Mouse (Mus musculus): Measurements from ENCODE around the gene Olfr633. TPM values are rescaled to one million over a fixed set of nuclear protein-coding genes. Genes with fewer than 3 reads are reported as not detected.
"Not testable (repeated sequence)": the region's sequence is repeated elsewhere in the genome, so short reads cannot be mapped to it uniquely, and the experiment has no call there.

Olfr633 gene
- not detected in 2 replicates for polyA plus RNA-seq (2015; fragmentation: Nextera tagmentation; extraction: Ambion mirVana)

GRCm38 (mm10) chr7:103944137-103944536 is at the start of gene Olfr633:
Olfr633 (plus strand) TSS chr7:103944437.
- no peak within 1 kb of the TSS for H3K4me2 ChIP-seq (ENCODE audit: low read length)
- no peak within 1 kb of the TSS for H3K9ac ChIP-seq (replicated peaks; ENCODE audit: low read depth, low read length)
- H3K36me3 ChIP-seq (ENCODE audit: control insufficient read depth, insufficient read depth): no peaks in the 10 kb centered on the region
- no peak within 1 kb of the TSS for H3K27ac ChIP-seq (ENCODE audit: low read length)
- H3K9me3 ChIP-seq (ENCODE audit: control insufficient read depth, low read length): no peaks in the 10 kb centered on the region
- no peak within 1 kb of the TSS for H3K4me3 ChIP-seq (replicated peaks; ENCODE audit: low read length)
- no peaks in the 10 kb centered on the region for H3K27me3 ChIP-seq (replicated peaks; ENCODE audit: control insufficient read depth, insufficient read depth, low read length)
- ATAC-seq: no peak
- no peaks in the 10 kb centered on the region for H3K4me1 ChIP-seq (replicated peaks; ENCODE audit: control insufficient read depth, insufficient read depth, low read length)

GRCm38 (mm10) chr7:103903187-103903586 is 41.0 kb upstream of the Olfr633 start, which contains the start of gene Olfr65:
Olfr65 (plus strand) TSS chr7:103903487.
- no peak for ATAC-seq

GRCm38 (mm10) chr7:103910047-103910446 is 34.2 kb upstream of the Olfr633 start:
- no peaks in the 10 kb centered on the region for H3K9me3 ChIP-seq (ENCODE audit: control insufficient read depth, low read length)
- H3K27me3 ChIP-seq (replicated peaks; ENCODE audit: control insufficient read depth, insufficient read depth, low read length): no peaks in the 10 kb centered on the region
- H3K27ac ChIP-seq (ENCODE audit: low read length): no peak overlapping the region
- no peaks in the 10 kb centered on the region for H3K4me1 ChIP-seq (replicated peaks; ENCODE audit: control insufficient read depth, insufficient read depth, low read length)
- WGBS: 65% methylated on average over 3 of the region's 3 CpGs
- no peak for ATAC-seq
- no peak overlapping the region for H3K4me2 ChIP-seq (ENCODE audit: low read length)
- H3K4me3 ChIP-seq (replicated peaks; ENCODE audit: low read length): no peak overlapping the region
- no peak overlapping the region for H3K9ac ChIP-seq (replicated peaks; ENCODE audit: low read depth, low read length)
- H3K36me3 ChIP-seq (ENCODE audit: control insufficient read depth, insufficient read depth): no peaks in the 10 kb centered on the region

More at GRCm38 (mm10) chr7:103903187-103903586, 41.0 kb upstream of the Olfr633 start, which contains the start of gene Olfr65:
- WGBS: 92% methylated on average over 2 of the region's 2 CpGs
- Histone ChIP-seq H3K9me3 (ENCODE audit: control insufficient read depth, low read length) (no peaks in the 10 kb centered on the region), H3K4me3 (replicated peaks; ENCODE audit: low read length) (no peak within 1 kb of the TSS), H3K4me2 (ENCODE audit: low read length) (no peak within 1 kb of the TSS), H3K9ac (replicated peaks; ENCODE audit: low read depth, low read length) (no peak within 1 kb of the TSS), H3K27ac (ENCODE audit: low read length) (no peak within 1 kb of the TSS), H3K36me3 (ENCODE audit: control insufficient read depth, insufficient read depth) (no peaks in the 10 kb centered on the region), H3K27me3 (replicated peaks; ENCODE audit: control insufficient read depth, insufficient read depth, low read length) (no peaks in the 10 kb centered on the region), H3K4me1 (replicated peaks; ENCODE audit: control insufficient read depth, insufficient read depth, low read length) (no peaks in the 10 kb centered on the region)

GRCm38 (mm10) chr7:103912969-103913511 is 31.2 kb upstream of the Olfr633 start:
- Histone ChIP-seq H3K9me3 (ENCODE audit: control insufficient read depth, low read length) (no peaks in the 10 kb centered on the region), H3K9ac (replicated peaks; ENCODE audit: low read depth, low read length) (no peak overlapping the region), H3K4me1 (replicated peaks; ENCODE audit: control insufficient read depth, insufficient read depth, low read length) (no peaks in the 10 kb centered on the region), H3K27me3 (replicated peaks; ENCODE audit: control insufficient read depth, insufficient read depth, low read length) (no peaks in the 10 kb centered on the region), H3K27ac (ENCODE audit: low read length) (no peak overlapping the region), H3K4me3 (replicated peaks; ENCODE audit: low read length) (no peak overlapping the region), H3K4me2 (ENCODE audit: low read length) (no peak overlapping the region), H3K36me3 (ENCODE audit: control insufficient read depth, insufficient read depth) (no peaks in the 10 kb centered on the region)
- ATAC-seq: no peak
- 50% methylated on average over 8 of the region's 8 CpGs for WGBS

- Histone ChIP-seq H3K9me3 (ENCODE audit: control insufficient read depth, low read length) (no peaks in the 10 kb centered on the region), H3K4me1 (replicated peaks; ENCODE audit: control insufficient read depth, insufficient read depth, low read length) (no peaks in the 10 kb centered on the region), H3K27me3 (replicated peaks; ENCODE audit: control insufficient read depth, insufficient read depth, low read length) (no peaks in the 10 kb centered on the region), H3K4me3 (replicated peaks; ENCODE audit: low read length) (no peak overlapping the region), H3K36me3 (ENCODE audit: control insufficient read depth, insufficient read depth) (no peaks in the 10 kb centered on the region), H3K4me2 (ENCODE audit: low read length) (no peak overlapping the region), H3K27ac (ENCODE audit: low read length) (no peak overlapping the region), H3K9ac (replicated peaks; ENCODE audit: low read depth, low read length) (no peak overlapping the region)
- no peak for ATAC-seq
Observed at GRCm38 (mm10) chr7:103915338-103915737, 28.9 kb upstream of the Olfr633 start.

GRCm38 (mm10) chr7:103928525-103928924 is 15.7 kb upstream of the Olfr633 start, which contains the start of gene Olfr631:
Olfr631 (plus strand) TSS chr7:103928825.
- H3K4me3 ChIP-seq (replicated peaks; ENCODE audit: low read length): no peak within 1 kb of the TSS
- no peaks in the 10 kb centered on the region for H3K4me1 ChIP-seq (replicated peaks; ENCODE audit: control insufficient read depth, insufficient read depth, low read length)
- no peak within 1 kb of the TSS for H3K4me2 ChIP-seq (ENCODE audit: low read length)
- no peak within 1 kb of the TSS for H3K9ac ChIP-seq (replicated peaks; ENCODE audit: low read depth, low read length)
- no peak within 1 kb of the TSS for H3K27ac ChIP-seq (ENCODE audit: low read length)
- H3K27me3 ChIP-seq (replicated peaks; ENCODE audit: control insufficient read depth, insufficient read depth, low read length): no peaks in the 10 kb centered on the region
- H3K36me3 ChIP-seq (ENCODE audit: control insufficient read depth, insufficient read depth): no peaks in the 10 kb centered on the region
- no peak for ATAC-seq
- no peaks in the 10 kb centered on the region for H3K9me3 ChIP-seq (ENCODE audit: control insufficient read depth, low read length)

GRCm38 (mm10) chr7:103934264-103934663 is 10.0 kb upstream of the Olfr633 start, which contains the start of gene Olfr632:
Olfr632 (plus strand) TSS chr7:103934347.
- H3K27me3 ChIP-seq (replicated peaks; ENCODE audit: control insufficient read depth, insufficient read depth, low read length): no peaks in the 10 kb centered on the region
- no peaks in the 10 kb centered on the region for H3K9me3 ChIP-seq (ENCODE audit: control insufficient read depth, low read length)
- WGBS: 78% methylated on average over 2 of the region's 2 CpGs
- no peaks in the 10 kb centered on the region for H3K4me1 ChIP-seq (replicated peaks; ENCODE audit: control insufficient read depth, insufficient read depth, low read length)
- H3K9ac ChIP-seq (replicated peaks; ENCODE audit: low read depth, low read length): no peak within 1 kb of the TSS
- H3K36me3 ChIP-seq (ENCODE audit: control insufficient read depth, insufficient read depth): no peaks in the 10 kb centered on the region
- no peak within 1 kb of the TSS for H3K4me2 ChIP-seq (ENCODE audit: low read length)
- no peak within 1 kb of the TSS for H3K4me3 ChIP-seq (replicated peaks; ENCODE audit: low read length)
- ATAC-seq: no peak
- H3K27ac ChIP-seq (ENCODE audit: low read length): no peak within 1 kb of the TSS

GRCm38 (mm10) chr7:103942730-103943129 is 1.5 kb upstream of the Olfr633 start:
- no peak overlapping the region for H3K9ac ChIP-seq (replicated peaks; ENCODE audit: low read depth, low read length)
- no peaks in the 10 kb centered on the region for H3K27me3 ChIP-seq (replicated peaks; ENCODE audit: control insufficient read depth, insufficient read depth, low read length)
- 30% methylated on average over 2 of the region's 2 CpGs for WGBS
- no peak overlapping the region for H3K27ac ChIP-seq (ENCODE audit: low read length)
- H3K36me3 ChIP-seq (ENCODE audit: control insufficient read depth, insufficient read depth): no peaks in the 10 kb centered on the region
- ATAC-seq: no peak
- H3K4me3 ChIP-seq (replicated peaks; ENCODE audit: low read length): no peak overlapping the region
- no peaks in the 10 kb centered on the region for H3K4me1 ChIP-seq (replicated peaks; ENCODE audit: control insufficient read depth, insufficient read depth, low read length)
- no peak overlapping the region for H3K4me2 ChIP-seq (ENCODE audit: low read length)
- H3K9me3 ChIP-seq (ENCODE audit: control insufficient read depth, low read length): no peaks in the 10 kb centered on the region

GRCm38 (mm10) chr7:103966873-103967272 is 22.6 kb downstream of the Olfr633 start:
- H3K27ac ChIP-seq (ENCODE audit: low read length); ATAC-seq; H3K4me1 ChIP-seq (replicated peaks; ENCODE audit: control insufficient read depth, insufficient read depth, low read length); H3K9me3 ChIP-seq (ENCODE audit: control insufficient read depth, low read length); H3K27me3 ChIP-seq (replicated peaks; ENCODE audit: control insufficient read depth, insufficient read depth, low read length); H3K9ac ChIP-seq (replicated peaks; ENCODE audit: low read depth, low read length); H3K4me2 ChIP-seq (ENCODE audit: low read length); H3K36me3 ChIP-seq (ENCODE audit: control insufficient read depth, insufficient read depth); H3K4me3 ChIP-seq (replicated peaks; ENCODE audit: low read length): not testable (repeated sequence)
- 95% methylated on average over 22 of the region's 22 CpGs for WGBS

GRCm38 (mm10) chr7:103970852-103971251 is 26.6 kb downstream of the Olfr633 start, which contains the start of gene Olfr635:
Olfr635 (plus strand) TSS chr7:103971152.
- Histone ChIP-seq H3K9ac (replicated peaks; ENCODE audit: low read depth, low read length) (no peak within 1 kb of the TSS), H3K4me3 (replicated peaks; ENCODE audit: low read length) (no peak within 1 kb of the TSS), H3K27me3 (replicated peaks; ENCODE audit: control insufficient read depth, insufficient read depth, low read length) (no peaks in the 10 kb centered on the region), H3K36me3 (ENCODE audit: control insufficient read depth, insufficient read depth) (no peaks in the 10 kb centered on the region), H3K4me2 (ENCODE audit: low read length) (no peak within 1 kb of the TSS), H3K9me3 (ENCODE audit: control insufficient read depth, low read length) (no peaks in the 10 kb centered on the region), H3K27ac (ENCODE audit: low read length) (no peak within 1 kb of the TSS), H3K4me1 (replicated peaks; ENCODE audit: control insufficient read depth, insufficient read depth, low read length) (no peaks in the 10 kb centered on the region)
- WGBS: 79% methylated on average over 1 of the region's 1 CpGs
- ATAC-seq: no peak
